Mouse (Mus musculus) forebrain, embryonic 14.5 days (tissue): ENCODE data around the gene Slc13a5. TPM values are rescaled to one million over a fixed set of nuclear protein-coding genes. Genes with fewer than 3 reads are reported as not detected.

Experiments
- ATAC-seq: fragments of 200-750 bp; cut with Nextera tagmentation; 2 replicates; pipeline ENCODE4 v1.8.0; 2017; ENCODE audit warnings: mild to moderate bottlenecking, moderate library complexity
- DNase-seq: peaks from one replicate; pipeline ENCODE4 v3.0.0-alpha.2; 2015; ENCODE audit warnings: low spot score
- H3K27ac ChIP-seq: fragments of 300-500 bp; sonication (generic); 2 replicates; pipeline ENCODE4 v1.5.1; 2014; ENCODE audit warnings: low read depth, mild to moderate bottlenecking, control low read depth, low read length, moderate library complexity
- H3K27me3 ChIP-seq: fragments of 300-500 bp; sonication (generic); replicated peaks from 2 replicates; pipeline ENCODE4 v1.6.1; 2014; ENCODE audit warnings: low read length, control low read depth, mixed read lengths; ENCODE audit not compliant: control insufficient read depth, insufficient read depth
- H3K36me3 ChIP-seq: fragments of 300-500 bp; sonication (generic); 2 replicates; pipeline ENCODE4 v1.6.1; 2014; ENCODE audit warnings: low read length, control low read depth; ENCODE audit not compliant: control insufficient read depth, insufficient read depth
- H3K4me1 ChIP-seq: fragments of 300-500 bp; sonication (generic); 2 replicates; pipeline ENCODE4 v1.6.1; 2014; ENCODE audit warnings: antibody characterized with exemption, low read length, control low read depth; ENCODE audit not compliant: control insufficient read depth, insufficient read depth
- H3K4me2 ChIP-seq: fragments of 300-500 bp; sonication (generic); 2 replicates; pipeline ENCODE4 v1.6.1; 2014; ENCODE audit warnings: mild to moderate bottlenecking, control low read depth, low read length
- H3K4me3 ChIP-seq: fragments of 300-500 bp; sonication (generic); 2 replicates; pipeline ENCODE4 v1.5.1; 2014; ENCODE audit warnings: low read depth, low read length, control low read depth
- H3K9ac ChIP-seq: fragments of 300-500 bp; sonication (generic); 2 replicates; pipeline ENCODE4 v1.6.1; 2014; ENCODE audit warnings: mild to moderate bottlenecking, low read length, control low read depth, moderate library complexity
- H3K9me3 ChIP-seq: fragments of 300-500 bp; sonication (generic); replicated peaks from 2 replicates; pipeline ENCODE4 v1.6.1; 2016; ENCODE audit warnings: low read length, control low read depth, mixed read lengths; ENCODE audit not compliant: control insufficient read depth
- WGBS: fragments of 180-500 bp; shearing (Covaris S2); extraction: QIAGEN DNeasy Blood & Tissue Kit; methylation state at CpG from one replicate; pipeline ENCODE4 v1.1.7; 2014; 5-methylcytosine and 5-hydroxymethylcytosine counted together
- polyA plus RNA-seq: library from polyadenylated mRNA; unstranded; fragments of >200 nt; fragmentation: Nextera tagmentation; extraction: Ambion mirVana; gene quantifications from 2 replicates; pipeline ENCODE4 v1.2.1, GENCODE M21; 2014

Slc13a5 gene
- polyA plus RNA-seq, 1 experiment from 2014 or later = 0.24 TPM

GRCm38 (mm10) chr11:72240062-72240860 lies 26.8 kb downstream of the Slc13a5 start:
- Histone ChIP-seq H3K9ac (no peak overlapping the region), H3K4me1 (no peaks in the 10 kb centered on the region), H3K36me3 (no peaks in the 10 kb centered on the region), H3K27ac (no peak overlapping the region), H3K27me3 (no peaks in the 10 kb centered on the region), H3K9me3 (no peaks in the 10 kb centered on the region), H3K4me3 (no peak overlapping the region), H3K4me2 (no peak overlapping the region)
- ATAC-seq = no peak
- no peak for DNase-seq
- WGBS = 70% methylated on average over 4 of the region's 4 CpGs

GRCm38 (mm10) chr11:72234013-72234412 lies 33.0 kb downstream of the Slc13a5 start:
- Histone ChIP-seq H3K9ac (no peak overlapping the region), H3K4me2 (no peak overlapping the region), H3K27ac (no peak overlapping the region), H3K9me3 (no peaks in the 10 kb centered on the region), H3K4me3 (no peak overlapping the region), H3K36me3 (no peaks in the 10 kb centered on the region), H3K4me1 (no peaks in the 10 kb centered on the region), H3K27me3 (no peaks in the 10 kb centered on the region)
- WGBS = 65% methylated on average over 5 of the region's 5 CpGs
- DNase-seq = no peak
- no peak for ATAC-seq

GRCm38 (mm10) chr11:72232991-72233390 lies 34.0 kb downstream of the Slc13a5 start:
- ATAC-seq (no peak), DNase-seq (no peak)
- no peak overlapping the region for H3K9ac ChIP-seq
- no peaks in the 10 kb centered on the region for H3K4me1 ChIP-seq
- no peak overlapping the region for H3K4me3 ChIP-seq
- no peaks in the 10 kb centered on the region for H3K9me3 ChIP-seq
- H3K4me2 ChIP-seq = no peak overlapping the region
- H3K36me3 ChIP-seq = no peaks in the 10 kb centered on the region
- H3K27me3 ChIP-seq = no peaks in the 10 kb centered on the region
- H3K27ac ChIP-seq = no peak overlapping the region
- 71% methylated on average over 1 of the region's 1 CpGs for WGBS

- H3K36me3 ChIP-seq = no peaks in the 10 kb centered on the region
- H3K27me3 ChIP-seq = no peaks in the 10 kb centered on the region
- H3K9ac ChIP-seq = no peak overlapping the region
- no peak overlapping the region for H3K4me3 ChIP-seq
- DNase-seq = no peak
- no peak overlapping the region for H3K4me2 ChIP-seq
- no peaks in the 10 kb centered on the region for H3K4me1 ChIP-seq
- no peak for ATAC-seq
- 86% methylated on average over 7 of the region's 7 CpGs for WGBS
- H3K27ac ChIP-seq = no peak overlapping the region
- H3K9me3 ChIP-seq = no peaks in the 10 kb centered on the region
Observed at GRCm38 (mm10) chr11:72232068-72232467, 35.0 kb downstream of the Slc13a5 start.

- no peaks in the 10 kb centered on the region for H3K9me3 ChIP-seq
- no peaks in the 10 kb centered on the region for H3K27me3 ChIP-seq
- WGBS = 95% methylated on average over 4 of the region's 4 CpGs
- no peaks in the 10 kb centered on the region for H3K36me3 ChIP-seq
- H3K4me2 ChIP-seq = no peak overlapping the region
- DNase-seq (no peak), ATAC-seq (no peak)
- H3K4me3 ChIP-seq = no peak overlapping the region
- H3K9ac ChIP-seq = no peak overlapping the region
- H3K27ac ChIP-seq = no peak overlapping the region
- 0 out of 2 replicates have a peak, but pooled peaks cover 3% of the 10 kb centered on the region for H3K4me1 ChIP-seq
Observed at GRCm38 (mm10) chr11:72228513-72228912, 38.5 kb downstream of the Slc13a5 start.

GRCm38 (mm10) chr11:72226901-72227300 lies 40.1 kb downstream of the Slc13a5 start:
- 92% methylated on average over 6 of the region's 6 CpGs for WGBS
- H3K27me3 ChIP-seq = no peaks in the 10 kb centered on the region
- 0 out of 2 replicates have a peak, but pooled peaks cover 3% of the 10 kb centered on the region for H3K4me1 ChIP-seq
- DNase-seq = no peak
- no peak overlapping the region for H3K4me3 ChIP-seq
- ATAC-seq = no peak
- H3K4me2 ChIP-seq = no peak overlapping the region
- no peaks in the 10 kb centered on the region for H3K9me3 ChIP-seq
- no peak overlapping the region for H3K27ac ChIP-seq
- no peaks in the 10 kb centered on the region for H3K36me3 ChIP-seq
- no peak overlapping the region for H3K9ac ChIP-seq

- no peak overlapping the region for H3K9ac ChIP-seq
- H3K4me2 ChIP-seq = no peak overlapping the region
- WGBS = 27% methylated on average over 10 of the region's 10 CpGs
- 0 out of 2 replicates have a peak, but pooled peaks cover 3% of the 10 kb centered on the region for H3K4me1 ChIP-seq
- no peak overlapping the region for H3K4me3 ChIP-seq
- peak; percentile 43 for DNase-seq
- no peak overlapping the region for H3K27ac ChIP-seq
- no peaks in the 10 kb centered on the region for H3K9me3 ChIP-seq
- no peaks in the 10 kb centered on the region for H3K27me3 ChIP-seq
- no peak for ATAC-seq
- no peaks in the 10 kb centered on the region for H3K36me3 ChIP-seq
Observed at GRCm38 (mm10) chr11:72226020-72226791, 40.8 kb downstream of the Slc13a5 start.

GRCm38 (mm10) chr11:72224865-72225264 lies 42.2 kb downstream of the Slc13a5 start:
- ATAC-seq (no peak), DNase-seq (peak; percentile 80)
- no peaks in the 10 kb centered on the region for H3K36me3 ChIP-seq
- no peaks in the 10 kb centered on the region for H3K27me3 ChIP-seq
- H3K9me3 ChIP-seq = no peaks in the 10 kb centered on the region
- 0 out of 2 replicates have a peak, but pooled peaks cover 3% of the 10 kb centered on the region for H3K4me1 ChIP-seq
- H3K27ac ChIP-seq = no peak overlapping the region
- no peak overlapping the region for H3K9ac ChIP-seq
- H3K4me2 ChIP-seq = no peak overlapping the region
- 16% methylated on average over 5 of the region's 5 CpGs for WGBS
- no peak overlapping the region for H3K4me3 ChIP-seq

- no peaks in the 10 kb centered on the region for H3K27me3 ChIP-seq
- no peaks in the 10 kb centered on the region for H3K9me3 ChIP-seq
- H3K36me3 ChIP-seq = peaks cover 5% of the 10 kb centered on the region; the same call in 1 of the 2 replicates
- 0 out of 2 replicates have a peak, but pooled peaks cover 3% of the 10 kb centered on the region for H3K4me1 ChIP-seq
- no peak overlapping the region for H3K4me2 ChIP-seq
- DNase-seq (no peak), ATAC-seq (no peak)
- 71% methylated on average over 4 of the region's 4 CpGs for WGBS
- no peak overlapping the region for H3K4me3 ChIP-seq
- no peak overlapping the region for H3K27ac ChIP-seq
- H3K9ac ChIP-seq = no peak overlapping the region
Observed at GRCm38 (mm10) chr11:72223414-72223813, 43.6 kb downstream of the Slc13a5 start.
